Mouse (Mus musculus): Measurements from ENCODE around the gene Krtap24-1. TPM values are rescaled to one million over a fixed set of nuclear protein-coding genes. Genes with fewer than 3 reads are reported as not detected.
A peak's percentile ranks its signal among the peaks of the same experiment; 100 is the strongest.

Krtap24-1 gene
- polyA plus RNA-seq, 1 experiment from 2014 or later = not detected

DNA sequence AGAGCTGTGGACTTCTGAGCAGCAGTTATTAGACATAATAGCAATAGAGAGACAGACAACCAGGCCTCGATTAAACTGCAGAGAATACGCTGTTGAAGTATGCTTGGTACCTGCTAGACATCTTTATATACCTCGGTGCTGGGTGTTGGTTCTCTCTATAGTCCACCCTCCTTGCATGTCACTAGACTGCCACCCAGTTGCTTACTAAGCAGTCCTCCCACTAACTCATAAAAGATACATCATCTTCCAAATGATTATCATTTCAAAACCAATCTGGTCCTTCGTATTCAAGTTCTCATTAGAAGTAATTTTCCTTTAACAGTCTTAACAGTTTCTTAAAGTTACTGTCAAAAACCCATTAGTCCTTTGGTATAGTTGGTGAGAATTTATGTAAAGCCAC is 15.5 kb upstream of the Krtap24-1 start, which contains the start of gene 2310079G19Rik:
TSS of gene 2310079G19Rik (minus strand) at position 101 of the 400 bp plus-strand sequence.
- ATAC-seq (ENCODE audit: low read depth) = no peak
- Histone ChIP-seq H3K4me1 (replicated peaks; ENCODE audit: control insufficient read depth, insufficient read depth, low read length) (no peaks in the 10 kb centered on the region), H3K9me3 (ENCODE audit: control insufficient read depth, low read length) (no peaks in the 10 kb centered on the region), H3K27ac (ENCODE audit: low read length) (no peak within 1 kb of the TSS), H3K4me3 (ENCODE audit: low read length) (no peak within 1 kb of the TSS), H3K9ac (ENCODE audit: low read length) (no peak within 1 kb of the TSS), H3K36me3 (ENCODE audit: control insufficient read depth, insufficient read depth, low read length) (no peaks in the 10 kb centered on the region), H3K4me2 (ENCODE audit: low read depth, low read length) (no peak within 1 kb of the TSS), H3K27me3 (ENCODE audit: control insufficient read depth, insufficient read depth, low read depth, low read length) (peaks cover under 1% of the 10 kb centered on the region; the same call in 1 of the 2 replicates)
- 89% methylated on average over 4 of the region's 4 CpGs for WGBS

DNA sequence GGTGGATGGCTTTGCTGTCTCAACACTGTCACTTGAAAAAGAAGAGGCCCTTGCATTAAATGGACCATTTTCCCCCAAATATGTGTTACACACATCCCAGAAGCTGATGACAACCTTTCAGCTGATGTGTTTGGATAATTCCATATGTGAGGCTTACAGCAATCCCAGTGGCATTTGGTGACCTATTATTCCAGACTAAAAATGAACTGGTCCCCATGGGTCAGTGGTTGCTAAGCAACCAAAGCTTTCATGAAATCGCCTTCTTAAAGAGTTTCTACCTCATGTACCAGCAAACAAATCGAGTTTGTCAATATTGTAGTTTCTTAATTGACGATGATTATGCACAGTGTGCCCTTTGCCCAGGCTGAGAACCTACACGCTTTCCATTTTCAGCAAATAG is 633 bp upstream of the Krtap24-1 start:
- 66% methylated on average over 4 of the region's 4 CpGs for WGBS
- H3K27me3 ChIP-seq (ENCODE audit: control insufficient read depth, insufficient read depth, low read depth, low read length) = peaks cover 24% of the 10 kb centered on the region

DNA sequence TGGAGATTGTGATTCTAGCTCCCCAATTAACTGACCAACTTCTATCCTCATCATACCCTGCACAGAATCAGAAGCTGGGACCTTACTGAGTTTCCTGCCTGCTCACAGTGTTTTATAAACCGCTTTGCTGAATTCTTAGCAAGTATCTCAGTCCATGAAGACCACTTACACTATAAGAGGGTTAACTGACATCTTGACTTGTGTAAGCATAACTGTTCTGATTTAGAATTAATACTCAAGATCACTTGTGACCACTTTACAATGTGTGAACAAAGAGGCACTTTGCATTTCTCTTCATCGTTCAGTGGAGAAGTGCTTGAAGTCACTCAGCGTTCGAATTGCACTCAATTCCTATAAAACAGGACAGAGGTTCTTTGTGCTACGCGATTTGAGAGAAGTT is 7.5 kb downstream of the Krtap24-1 start:
- Histone ChIP-seq H3K4me1 (replicated peaks; ENCODE audit: control insufficient read depth, insufficient read depth, low read length) (no peaks in the 10 kb centered on the region), H3K4me3 (ENCODE audit: low read length) (no peak overlapping the region), H3K27ac (ENCODE audit: low read length) (no peak overlapping the region), H3K9ac (ENCODE audit: low read length) (no peak overlapping the region), H3K36me3 (ENCODE audit: control insufficient read depth, insufficient read depth, low read length) (no peaks in the 10 kb centered on the region), H3K4me2 (ENCODE audit: low read depth, low read length) (no peak overlapping the region), H3K27me3 (ENCODE audit: control insufficient read depth, insufficient read depth, low read depth, low read length) (peaks cover 24% of the 10 kb centered on the region), H3K9me3 (ENCODE audit: control insufficient read depth, low read length) (no peaks in the 10 kb centered on the region)
- WGBS = 59% methylated on average over 6 of the region's 6 CpGs
- peak; percentile 66 for ATAC-seq (ENCODE audit: low read depth)

More for the DNA sequence above, 633 bp upstream of the Krtap24-1 start:
- H3K4me2 ChIP-seq (ENCODE audit: low read depth, low read length) = no peak overlapping the region
- H3K27ac ChIP-seq (ENCODE audit: low read length) = no peak overlapping the region
- H3K4me3 ChIP-seq (ENCODE audit: low read length) = no peak overlapping the region
- H3K4me1 ChIP-seq (replicated peaks; ENCODE audit: control insufficient read depth, insufficient read depth, low read length) = no peaks in the 10 kb centered on the region
- ATAC-seq (ENCODE audit: low read depth) = no peak
- no peaks in the 10 kb centered on the region for H3K9me3 ChIP-seq (ENCODE audit: control insufficient read depth, low read length)
- H3K36me3 ChIP-seq (ENCODE audit: control insufficient read depth, insufficient read depth, low read length) = no peaks in the 10 kb centered on the region
- H3K9ac ChIP-seq (ENCODE audit: low read length) = no peak overlapping the region

DNA sequence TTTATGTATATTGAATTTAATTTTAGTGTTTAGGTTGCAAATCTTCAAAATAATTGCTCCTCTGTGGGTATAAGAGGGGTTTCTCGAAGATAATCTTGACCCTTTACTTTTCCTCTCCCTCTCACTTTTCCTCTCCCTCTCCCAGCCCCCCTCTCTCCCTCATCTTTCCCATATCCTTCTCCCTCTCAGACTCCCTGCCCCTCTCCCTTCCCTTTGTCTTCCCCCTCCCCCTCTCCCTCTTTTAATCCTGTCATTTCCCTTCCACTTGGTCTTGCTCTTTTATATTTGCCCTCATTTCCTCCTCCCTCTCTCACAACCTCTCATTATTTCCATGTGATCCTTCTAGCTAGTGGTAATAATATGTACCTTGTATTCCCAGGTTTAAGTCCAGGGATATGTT is 9.6 kb downstream of the Krtap24-1 start:
- Histone ChIP-seq H3K4me3 (ENCODE audit: low read length) (no peak overlapping the region), H3K9me3 (ENCODE audit: control insufficient read depth, low read length) (no peaks in the 10 kb centered on the region), H3K27me3 (ENCODE audit: control insufficient read depth, insufficient read depth, low read depth, low read length) (peaks cover 19% of the 10 kb centered on the region), H3K27ac (ENCODE audit: low read length) (no peak overlapping the region), H3K4me1 (replicated peaks; ENCODE audit: control insufficient read depth, insufficient read depth, low read length) (no peaks in the 10 kb centered on the region), H3K36me3 (ENCODE audit: control insufficient read depth, insufficient read depth, low read length) (no peaks in the 10 kb centered on the region), H3K9ac (ENCODE audit: low read length) (no peak overlapping the region), H3K4me2 (ENCODE audit: low read depth, low read length) (no peak overlapping the region)
- 41% methylated on average over 1 of the region's 1 CpGs for WGBS
- ATAC-seq (ENCODE audit: low read depth) = no peak

DNA sequence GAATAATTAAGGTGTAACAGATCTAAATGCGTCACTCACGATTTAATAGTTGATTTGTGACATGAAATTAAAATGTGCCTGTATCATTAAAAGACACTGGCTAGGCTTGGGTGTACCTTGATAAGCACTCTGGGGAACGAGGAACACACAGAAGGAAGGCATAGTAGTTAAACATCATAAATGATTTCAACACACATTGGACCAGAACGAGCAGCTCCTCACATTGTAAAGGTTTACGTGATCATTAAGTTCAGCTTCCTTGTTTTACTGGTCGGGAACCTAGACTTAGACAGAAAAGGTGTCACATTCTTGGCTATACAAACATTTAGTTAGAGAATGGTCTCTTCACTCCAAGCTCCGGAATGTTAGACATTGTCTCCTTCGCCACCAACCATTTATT is 11.8 kb downstream of the Krtap24-1 start:
- ATAC-seq (ENCODE audit: low read depth) = no peak
- WGBS = 55% methylated on average over 8 of the region's 8 CpGs
- Histone ChIP-seq H3K9ac (ENCODE audit: low read length) (no peak overlapping the region), H3K4me1 (replicated peaks; ENCODE audit: control insufficient read depth, insufficient read depth, low read length) (no peaks in the 10 kb centered on the region), H3K4me3 (ENCODE audit: low read length) (no peak overlapping the region), H3K36me3 (ENCODE audit: control insufficient read depth, insufficient read depth, low read length) (no peaks in the 10 kb centered on the region), H3K27me3 (ENCODE audit: control insufficient read depth, insufficient read depth, low read depth, low read length) (peaks cover 19% of the 10 kb centered on the region), H3K4me2 (ENCODE audit: low read depth, low read length) (no peak overlapping the region), H3K9me3 (ENCODE audit: control insufficient read depth, low read length) (no peaks in the 10 kb centered on the region), H3K27ac (ENCODE audit: low read length) (no peak overlapping the region)

DNA sequence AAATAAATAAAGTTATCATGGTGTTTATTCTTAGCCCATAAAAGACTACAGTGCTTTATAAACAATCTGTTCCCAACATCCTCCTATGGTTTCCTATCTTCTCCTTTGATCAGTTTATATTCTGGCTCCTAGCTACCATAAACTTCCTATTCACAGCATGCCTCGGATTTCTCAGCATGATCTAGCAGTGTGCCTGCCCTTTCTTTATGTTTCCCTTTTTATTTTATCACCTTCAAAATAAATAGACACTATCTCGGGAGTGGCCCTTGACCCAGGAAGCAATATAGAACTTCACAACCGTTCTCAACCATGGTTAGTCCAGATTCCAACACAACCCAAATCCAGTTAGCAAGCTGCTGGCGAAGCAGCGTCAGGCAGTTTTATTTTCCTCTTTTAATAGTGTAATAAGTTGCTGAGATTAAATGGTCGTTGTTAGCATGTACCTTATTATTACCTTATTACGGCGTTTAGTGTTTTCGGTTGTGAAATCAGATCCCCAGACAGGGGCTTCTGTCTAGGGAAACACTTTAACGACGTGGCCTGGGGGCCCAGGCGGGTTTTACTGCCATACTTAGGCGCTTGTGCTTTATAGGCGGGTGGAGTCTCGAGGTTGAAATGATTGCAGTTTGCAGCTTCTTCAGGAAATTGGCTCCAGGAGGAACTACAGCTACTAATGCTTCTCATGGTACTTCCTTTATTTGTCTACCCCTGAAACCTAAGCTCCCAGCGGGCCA is 12.4 kb downstream of the Krtap24-1 start:
- Histone ChIP-seq H3K27ac (ENCODE audit: low read length) (no peak overlapping the region), H3K4me2 (ENCODE audit: low read depth, low read length) (peak overlapping the region; percentile 9; the same call in 1 of the 2 replicates), H3K36me3 (ENCODE audit: control insufficient read depth, insufficient read depth, low read length) (no peaks in the 10 kb centered on the region), H3K27me3 (ENCODE audit: control insufficient read depth, insufficient read depth, low read depth, low read length) (peaks cover 22% of the 10 kb centered on the region), H3K4me1 (replicated peaks; ENCODE audit: control insufficient read depth, insufficient read depth, low read length) (no peaks in the 10 kb centered on the region), H3K9ac (ENCODE audit: low read length) (no peak overlapping the region), H3K9me3 (ENCODE audit: control insufficient read depth, low read length) (no peaks in the 10 kb centered on the region), H3K4me3 (ENCODE audit: low read length) (no peak overlapping the region)
- ATAC-seq (ENCODE audit: low read depth) = peak; percentile 78
- WGBS = 38% methylated on average over 16 of the region's 16 CpGs

DNA sequence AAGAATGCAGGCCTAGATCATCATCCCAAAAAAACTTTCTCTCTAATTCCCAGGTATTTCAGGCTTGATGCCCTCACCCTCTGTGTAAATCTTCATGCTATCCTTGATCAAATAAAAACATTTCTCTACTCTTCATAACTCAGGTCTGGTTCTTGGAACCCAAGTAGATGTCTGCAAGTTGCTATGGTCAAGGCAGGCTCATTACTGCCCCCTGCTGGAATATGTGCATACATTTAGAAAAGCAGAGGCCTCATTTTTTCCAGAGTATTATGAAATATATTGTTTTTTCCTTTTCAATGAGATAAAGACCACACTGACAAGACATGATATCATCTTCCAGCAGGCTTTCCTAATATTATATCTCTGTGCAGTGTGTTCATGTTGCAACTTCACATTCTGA is 19.3 kb downstream of the Krtap24-1 start:
- H3K27me3 ChIP-seq (ENCODE audit: control insufficient read depth, insufficient read depth, low read depth, low read length) = peaks cover 11% of the 10 kb centered on the region
- no peak for ATAC-seq (ENCODE audit: low read depth)
- H3K4me1 ChIP-seq (replicated peaks; ENCODE audit: control insufficient read depth, insufficient read depth, low read length) = no peaks in the 10 kb centered on the region
- H3K9ac ChIP-seq (ENCODE audit: low read length) = no peak overlapping the region
- H3K36me3 ChIP-seq (ENCODE audit: control insufficient read depth, insufficient read depth, low read length) = no peaks in the 10 kb centered on the region
- no peak overlapping the region for H3K4me2 ChIP-seq (ENCODE audit: low read depth, low read length)
- no peaks in the 10 kb centered on the region for H3K9me3 ChIP-seq (ENCODE audit: control insufficient read depth, low read length)
- no peak overlapping the region for H3K4me3 ChIP-seq (ENCODE audit: low read length)
- no peak overlapping the region for H3K27ac ChIP-seq (ENCODE audit: low read length)

DNA sequence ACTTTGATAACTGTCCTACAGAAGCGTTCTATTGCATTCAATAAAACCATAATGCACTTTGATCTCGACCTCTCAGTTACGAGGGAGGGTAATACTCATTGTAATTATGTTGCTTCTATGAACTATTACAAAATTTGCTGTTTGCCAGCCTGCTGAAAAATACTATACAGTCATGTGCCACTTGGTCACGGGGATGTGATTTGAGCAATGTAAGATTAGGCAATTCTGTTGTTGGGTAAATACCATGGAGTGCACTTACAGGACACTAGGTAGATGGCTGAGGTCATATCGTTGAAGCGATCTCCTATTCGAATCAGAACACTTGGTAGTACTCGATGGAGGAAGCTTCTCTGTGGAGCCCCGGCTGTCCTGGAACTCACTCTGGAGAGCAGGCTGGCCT is 28.7 kb downstream of the Krtap24-1 start:
- ATAC-seq (ENCODE audit: low read depth) = no peak
- Histone ChIP-seq H3K4me1 (replicated peaks; ENCODE audit: control insufficient read depth, insufficient read depth, low read length) (no peaks in the 10 kb centered on the region), H3K4me3 (ENCODE audit: low read length) (no peak overlapping the region), H3K4me2 (ENCODE audit: low read depth, low read length) (no peak overlapping the region), H3K9ac (ENCODE audit: low read length) (no peak overlapping the region), H3K9me3 (ENCODE audit: control insufficient read depth, low read length) (no peaks in the 10 kb centered on the region), H3K36me3 (ENCODE audit: control insufficient read depth, insufficient read depth, low read length) (no peaks in the 10 kb centered on the region), H3K27me3 (ENCODE audit: control insufficient read depth, insufficient read depth, low read depth, low read length) (peaks cover 6% of the 10 kb centered on the region; the same call in 1 of the 2 replicates), H3K27ac (ENCODE audit: low read length) (no peak overlapping the region)
- WGBS = 80% methylated on average over 9 of the region's 9 CpGs

DNA sequence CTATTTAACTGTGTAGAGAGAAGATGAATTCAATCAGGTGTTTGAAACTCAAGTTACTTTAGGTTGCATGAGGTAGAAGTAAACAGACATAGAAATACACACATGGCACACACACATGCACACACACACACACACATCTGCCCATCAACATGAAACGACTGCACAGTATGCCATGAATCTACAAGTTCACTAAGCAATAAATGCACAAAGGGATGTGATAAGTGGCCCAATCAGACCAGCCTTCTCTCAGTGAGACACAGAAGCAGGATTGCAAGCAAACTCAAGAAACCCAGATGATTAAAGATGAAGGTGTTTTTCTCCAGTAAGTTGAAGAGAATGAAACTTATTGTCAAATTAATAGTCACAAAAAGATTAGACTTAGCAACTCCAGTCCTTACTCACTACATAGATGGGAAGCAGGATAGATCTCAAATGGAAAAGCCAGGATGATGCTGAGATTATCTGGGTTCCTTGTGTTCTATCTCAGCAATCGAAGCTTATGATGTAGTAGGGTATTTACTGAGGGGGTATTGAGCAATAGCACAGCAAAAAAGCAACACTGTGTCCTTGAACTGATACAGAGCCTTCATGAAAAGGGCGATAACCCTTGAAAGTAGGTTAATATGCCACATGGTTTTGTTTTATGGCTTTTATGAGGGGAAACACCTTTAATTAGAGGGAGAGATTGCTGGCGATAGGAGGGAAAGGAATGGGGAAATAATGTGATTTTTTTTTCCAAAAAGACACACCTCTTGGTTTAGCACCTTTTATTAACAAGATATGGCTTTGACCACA is 36.0 kb downstream of the Krtap24-1 start:
- no peak overlapping the region for H3K9ac ChIP-seq (ENCODE audit: low read length)
- WGBS = 70% methylated on average over 4 of the region's 4 CpGs

More for the DNA sequence above, 36.0 kb downstream of the Krtap24-1 start:
- H3K9me3 ChIP-seq (ENCODE audit: control insufficient read depth, low read length) = no peaks in the 10 kb centered on the region
- H3K4me3 ChIP-seq (ENCODE audit: low read length) = no peak overlapping the region
- no peaks in the 10 kb centered on the region for H3K36me3 ChIP-seq (ENCODE audit: control insufficient read depth, insufficient read depth, low read length)
- H3K4me1 ChIP-seq (replicated peaks; ENCODE audit: control insufficient read depth, insufficient read depth, low read length) = no peaks in the 10 kb centered on the region
- H3K27me3 ChIP-seq (ENCODE audit: control insufficient read depth, insufficient read depth, low read depth, low read length) = peaks cover 2% of the 10 kb centered on the region; the same call in 1 of the 2 replicates
- no peak overlapping the region for H3K27ac ChIP-seq (ENCODE audit: low read length)
- no peak overlapping the region for H3K4me2 ChIP-seq (ENCODE audit: low read depth, low read length)
- ATAC-seq (ENCODE audit: low read depth) = no peak

Data from lung, embryonic 16.5 days (tissue).